Mouse (Mus musculus) liver, adult (tissue): Measurements from ENCODE around the gene Prg2.

Source experiments
- GATA4 ChIP-seq: IDR thresholded peaks from 2 replicates; pipeline ENCODE4 v1.6.1; 2014; ENCODE audit warnings: mild to moderate bottlenecking, low read length; ENCODE audit not compliant: insufficient replicate concordance

Prg2 gene

GRCm38 (mm10) chr2:84952693-84953092 lies 27.6 kb upstream of the Prg2 start:
- no peak for TF ChIP-seq GATA4

- TF ChIP-seq GATA4: no peak
Observed at GRCm38 (mm10) chr2:84955435-84955834, 24.8 kb upstream of the Prg2 start.

DNA sequence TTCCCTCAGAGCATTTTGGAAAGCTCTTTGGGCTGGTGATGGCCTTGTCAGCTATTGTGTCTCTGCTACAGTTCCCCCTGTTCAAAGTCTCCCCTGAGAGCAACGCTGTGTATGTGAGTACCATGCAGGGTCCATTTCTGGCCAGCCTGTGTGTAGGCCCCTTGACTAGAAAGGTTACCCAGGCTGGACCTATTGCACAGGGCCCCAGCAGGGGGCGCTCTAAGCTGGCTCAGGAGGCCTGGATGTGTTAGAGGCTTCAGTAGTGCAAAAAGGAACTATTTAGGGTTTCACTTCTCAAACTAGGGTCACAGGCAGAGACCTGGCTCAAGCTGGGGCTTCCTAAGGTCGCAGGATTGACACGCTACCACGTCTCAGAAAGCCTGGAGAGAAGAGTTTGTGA lies 24.0 kb upstream of the Prg2 start:
- no peak for TF ChIP-seq GATA4

DNA sequence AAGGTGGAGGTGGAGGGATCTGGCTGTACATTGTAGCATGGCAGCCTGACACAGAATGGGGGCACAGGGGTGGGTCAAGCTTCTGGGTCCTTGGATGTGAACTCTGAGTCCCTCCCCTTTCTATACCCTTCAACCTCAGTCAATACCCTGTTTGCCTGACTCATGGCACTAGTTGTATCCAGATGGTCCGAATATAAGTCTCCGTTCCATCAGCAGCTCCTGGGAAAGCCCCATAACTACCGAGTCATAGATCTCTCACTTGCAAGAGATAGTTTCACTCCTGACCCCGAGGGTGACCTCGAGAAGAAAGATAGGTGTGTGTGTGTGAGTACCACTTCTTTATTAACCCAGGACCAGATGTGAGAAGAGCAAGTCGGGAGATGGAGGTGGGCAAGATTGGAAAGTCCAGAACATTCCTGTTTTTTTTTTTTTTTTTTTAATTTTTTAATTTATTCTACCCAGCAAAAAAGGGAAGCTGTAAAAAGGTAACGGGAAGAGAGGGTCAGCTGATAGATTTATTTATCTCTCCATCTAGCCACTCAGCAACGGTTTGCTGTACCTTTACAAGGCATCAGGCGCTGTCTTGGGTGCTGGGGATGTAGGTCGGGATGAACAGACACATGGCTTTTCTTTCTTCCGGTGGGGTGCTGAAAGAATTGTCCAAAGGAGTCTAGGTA lies 21.5 kb upstream of the Prg2 start:
- TF ChIP-seq GATA4: no peak

DNA sequence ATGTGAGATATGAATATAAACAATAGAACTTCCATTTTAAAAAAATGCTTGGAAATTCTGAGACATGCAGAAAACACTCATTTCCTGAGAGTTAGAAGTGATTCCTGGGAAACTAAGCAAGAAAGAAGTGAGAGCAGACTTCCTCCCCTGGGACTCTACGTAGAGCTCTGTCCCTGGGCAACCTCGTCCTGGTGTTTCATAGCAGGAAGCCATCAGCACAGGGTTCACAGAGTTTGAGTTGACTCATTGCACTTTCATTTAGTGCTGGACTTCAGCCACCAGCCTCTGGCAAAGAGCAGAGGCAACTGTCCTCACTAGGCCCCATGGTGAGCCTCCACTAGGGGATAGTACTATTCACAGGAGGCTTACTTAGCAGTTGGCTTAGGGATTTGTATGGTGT lies 19.0 kb upstream of the Prg2 start:
- TF ChIP-seq GATA4: no peak

DNA sequence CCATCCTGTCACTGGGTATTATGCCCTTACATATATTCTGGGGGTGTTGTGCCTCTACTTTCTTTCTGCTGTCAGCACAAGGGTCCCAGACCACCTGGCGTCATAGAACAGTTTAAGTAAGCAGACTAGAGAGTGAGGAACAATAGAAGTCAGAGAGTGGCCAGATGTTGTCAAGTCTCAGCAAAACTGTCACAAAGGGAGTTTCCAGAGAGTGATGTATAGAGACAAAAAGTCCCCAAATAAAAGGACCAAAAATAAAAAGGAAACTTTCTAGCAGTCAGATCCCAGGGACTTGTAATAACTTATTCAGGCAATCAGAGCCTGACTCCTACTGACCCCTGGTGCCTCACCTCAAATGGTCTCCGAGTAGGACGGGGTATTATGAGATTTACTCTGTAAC lies 18.4 kb upstream of the Prg2 start:
- TF ChIP-seq GATA4: no peak

DNA sequence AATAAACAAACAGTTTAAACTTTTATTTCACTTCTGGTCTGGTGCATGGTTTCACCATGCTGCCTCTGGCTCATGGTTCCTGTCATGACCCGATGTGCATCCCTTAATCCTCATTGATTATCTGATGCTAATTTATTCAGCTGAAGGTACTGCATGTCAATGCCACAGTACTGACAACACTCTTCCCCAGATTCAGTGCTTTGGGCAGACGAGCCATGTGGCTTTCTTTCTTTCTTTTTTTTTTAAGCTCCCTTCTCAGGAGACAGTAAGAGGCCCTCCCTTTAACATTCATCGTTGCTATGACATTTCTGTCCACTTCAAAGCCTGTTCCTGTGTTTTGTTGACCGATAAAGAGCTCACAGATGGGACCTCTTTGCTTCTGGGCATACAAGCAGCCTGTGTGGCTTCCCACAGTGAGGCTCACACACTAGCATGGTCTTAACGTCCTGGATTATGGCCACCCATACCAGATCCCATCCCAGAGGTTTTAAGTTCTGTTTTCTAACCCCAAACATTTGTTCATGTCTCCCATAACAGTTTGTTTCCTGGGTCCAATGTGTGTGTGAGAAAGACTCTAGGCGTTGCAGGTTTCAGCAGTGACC lies 17.3 kb upstream of the Prg2 start:
- TF ChIP-seq GATA4: no peak

DNA sequence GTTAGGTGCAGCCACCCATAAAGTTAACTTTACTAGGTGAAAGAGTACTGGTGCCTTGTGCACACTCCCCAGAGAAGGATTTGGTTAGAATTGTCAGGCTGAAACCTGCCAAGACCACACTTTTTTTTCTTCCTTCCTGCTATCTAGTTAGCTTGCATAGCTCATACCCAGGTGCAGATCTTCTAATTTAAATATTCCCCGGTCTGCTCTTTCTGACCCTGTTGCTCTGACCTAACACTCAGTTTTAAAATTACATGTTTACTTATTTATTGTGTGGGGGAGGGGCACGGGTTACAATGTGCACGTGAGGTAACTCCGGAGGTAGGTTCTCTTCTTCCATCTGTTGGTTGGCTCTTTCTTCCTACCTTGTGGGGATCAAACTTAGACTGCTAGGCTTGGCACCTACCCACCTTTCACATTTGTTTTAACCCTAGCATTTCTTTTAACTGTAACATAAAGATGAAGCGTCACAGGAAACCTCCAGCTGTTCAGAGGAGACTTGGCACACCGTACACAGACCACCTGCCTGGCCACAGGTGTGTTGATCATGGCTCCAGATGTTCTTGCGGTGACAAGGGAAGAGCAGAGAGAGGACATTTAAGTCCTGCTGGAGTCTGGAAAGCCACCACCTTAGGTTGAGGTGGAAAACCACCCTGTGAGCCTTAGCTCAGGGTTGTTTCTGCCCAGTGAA lies 16.0 kb upstream of the Prg2 start:
- no peak for TF ChIP-seq GATA4

DNA sequence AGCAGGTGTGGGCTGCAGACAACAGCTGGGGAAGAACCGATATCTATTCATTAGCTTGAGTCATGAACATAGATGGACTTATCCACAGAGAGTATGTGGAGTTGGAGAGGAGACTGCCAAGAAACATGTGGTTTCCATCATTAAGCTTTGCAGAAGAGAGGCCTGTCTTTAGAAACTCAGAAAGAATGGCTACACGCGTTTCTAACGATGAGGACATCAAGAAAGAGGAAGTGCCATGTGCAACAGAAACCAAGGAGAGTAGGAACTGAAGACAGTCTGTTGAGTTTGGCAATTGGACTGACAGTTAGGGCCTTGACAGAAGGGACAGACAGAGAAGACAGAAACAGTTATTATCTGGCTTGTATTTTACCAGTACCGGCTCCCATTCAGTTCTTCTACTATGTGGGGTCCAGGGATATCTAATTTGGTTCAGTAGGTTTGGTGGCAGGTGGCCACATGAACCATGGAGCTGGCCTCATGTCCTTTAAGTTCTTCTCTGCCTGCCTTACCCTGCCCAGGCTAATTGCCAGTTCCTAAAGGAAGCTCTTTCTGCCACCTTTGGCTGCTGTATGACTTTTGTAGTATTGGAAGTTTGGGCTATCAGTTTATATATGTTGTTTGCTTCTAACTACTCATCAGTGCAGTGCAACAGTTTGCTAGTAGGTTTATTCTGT lies 12.8 kb upstream of the Prg2 start:
- TF ChIP-seq GATA4: no peak

DNA sequence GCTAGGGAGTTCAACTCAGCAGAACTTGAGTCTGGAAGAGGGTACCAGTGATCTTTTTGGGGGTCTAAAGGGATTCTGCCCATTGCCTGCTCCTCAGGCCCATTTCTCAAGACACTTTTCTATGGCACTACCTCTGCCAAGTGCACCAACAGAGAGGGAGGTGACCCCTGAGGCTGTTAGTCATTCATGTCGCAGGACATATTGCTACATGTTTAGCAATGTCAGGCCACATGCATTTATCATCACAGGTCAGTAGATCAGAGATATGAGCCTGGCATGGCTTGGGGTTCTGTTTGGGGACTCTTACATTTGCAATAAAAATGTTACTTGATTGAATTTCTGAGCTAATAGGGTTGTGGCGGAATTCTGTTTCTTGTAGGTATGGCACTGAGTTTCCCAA lies 4.7 kb upstream of the Prg2 start:
- TF ChIP-seq GATA4: no peak

- TF ChIP-seq GATA4: no peak
Observed at GRCm38 (mm10) chr2:84987930-84988329, 7.7 kb downstream of the Prg2 start, which contains the start of gene Prg3. Gene Prg3 (plus strand): TSS chr2:84988215.

DNA sequence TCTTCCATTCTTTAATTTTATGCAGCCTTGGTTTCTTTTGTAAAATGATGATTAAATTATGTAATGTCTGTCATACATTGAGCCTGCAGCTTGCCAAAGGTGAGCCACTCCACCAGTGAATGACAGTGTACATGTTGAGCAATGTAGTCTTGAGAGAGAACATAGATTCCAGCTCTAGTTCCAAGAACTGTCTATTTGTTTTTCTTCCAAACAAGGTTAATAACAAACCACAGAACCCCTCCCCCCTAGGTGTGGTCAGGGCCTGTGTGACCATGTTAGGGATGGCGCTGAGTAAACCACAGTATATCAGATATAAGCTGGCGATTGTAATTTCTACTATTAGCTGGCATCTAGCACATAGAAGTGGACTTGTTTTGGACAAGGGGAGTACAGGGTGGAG lies 16.1 kb downstream of the Prg2 start:
- TF ChIP-seq GATA4: no peak

DNA sequence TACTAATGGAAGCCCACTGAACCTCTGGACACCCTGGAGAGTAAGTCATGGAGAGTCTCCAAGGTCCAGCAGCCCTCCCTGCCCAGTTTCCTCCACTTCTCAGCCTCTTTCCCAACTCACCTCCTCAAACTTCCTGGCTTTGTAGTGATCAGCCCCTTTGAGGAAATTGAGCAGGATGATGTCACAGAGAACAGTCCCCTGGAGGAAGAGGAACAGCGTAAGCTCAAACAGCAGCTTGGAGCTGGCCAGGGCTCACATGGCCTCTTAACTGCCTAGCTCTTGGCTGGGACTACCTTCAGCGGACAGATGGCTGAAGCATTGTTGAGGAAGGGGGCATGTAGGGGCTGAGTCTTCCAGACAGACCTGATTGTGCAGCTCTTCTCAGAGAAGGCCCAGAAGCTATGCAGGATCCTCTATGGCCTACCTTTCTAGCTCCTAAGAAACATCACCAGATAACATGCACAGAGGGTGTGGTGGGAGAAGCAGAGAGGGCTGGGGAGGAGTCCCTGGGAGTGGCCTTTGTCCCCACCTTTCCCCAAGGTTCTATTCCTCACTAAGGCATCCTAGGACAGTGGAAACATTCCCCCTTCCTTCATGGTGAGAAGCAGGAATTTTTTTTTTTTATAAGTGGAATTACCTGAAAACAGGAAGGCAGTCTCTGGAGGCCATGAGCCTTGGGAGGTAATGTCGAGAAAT lies 19.4 kb downstream of the Prg2 start:
- TF ChIP-seq GATA4: no peak

- no peak for TF ChIP-seq GATA4
Observed at GRCm38 (mm10) chr2:85001497-85001896, 21.2 kb downstream of the Prg2 start.

DNA sequence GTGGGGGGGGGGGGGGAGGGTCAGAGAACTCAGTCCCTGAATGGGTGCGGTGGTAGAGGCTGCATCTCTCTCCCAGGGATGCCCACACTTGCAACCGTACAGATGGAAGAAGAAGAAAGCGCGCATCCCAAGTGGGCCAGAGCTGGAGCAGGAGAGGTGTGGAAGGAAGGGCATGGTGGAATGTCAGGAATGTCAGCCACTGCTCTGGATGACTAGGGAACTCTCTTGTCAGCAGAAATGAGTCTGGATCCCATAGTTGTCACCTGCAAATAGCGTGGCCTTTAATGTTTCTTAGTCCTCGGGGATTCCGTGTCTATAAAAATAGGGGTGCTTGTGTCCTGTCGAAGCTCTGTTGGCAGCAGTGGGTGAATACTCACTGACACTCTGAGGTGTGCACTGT lies 22.3 kb downstream of the Prg2 start:
- TF ChIP-seq GATA4: no peak
